Mouse (Mus musculus): ENCODE measurements around the gene Hist1h2br. TPM values are rescaled to one million over a fixed set of nuclear protein-coding genes. Genes with fewer than 3 reads are reported as not detected.

Gene Hist1h2br
- polyA plus RNA-seq (2014; fragmentation: Illumina TruSeq; extraction: RNeasy Lipid Tissue Mini Kit (QIAGEN cat#74804); ENCODE audit: low read depth, low replicate concordance): 0.57 TPM

GRCm38 (mm10) chr13:21833461-21833860 is at the start of gene Hist1h2br, which contains the start of gene Hist1h2ap:
Gene Hist1h2br, plus strand, starts transcription at chr13:21833743.
Gene Hist1h2ap, minus strand, starts transcription at chr13:21833507.

GRCm38 (mm10) chr13:21786899-21787629 is 46.5 kb upstream of the Hist1h2br start, which contains the start of the genes Hist1h2an and Hist1h2bp:
Gene Hist1h2an, minus strand, starts transcription at chr13:21787218.
Gene Hist1h2bp, plus strand, starts transcription at chr13:21787461.

GRCm38 (mm10) chr13:21810073-21810472 is 23.5 kb upstream of the Hist1h2br start, which contains the start of the genes Hist1h2bq and Hist1h2ao:
Gene Hist1h2bq, minus strand, starts transcription at chr13:21810197.
Gene Hist1h2ao, plus strand, starts transcription at chr13:21810465.

GRCm38 (mm10) chr13:21811539-21811938 is 22.0 kb upstream of the Hist1h2br start, which contains the start of gene Hist1h4m:
Gene Hist1h4m, plus strand, starts transcription at chr13:21811746.

GRCm38 (mm10) chr13:21831418-21832394 is 1.8 kb upstream of the Hist1h2br start, which contains the start of gene Hist1h4n:
Gene Hist1h4n, minus strand, starts transcription at chr13:21832196.

Other genes with a start within 250 kb of the Hist1h2br start
- not detected for gene Olfr1362, start 219.7 kb upstream of the Hist1h2br start, polyA plus RNA-seq (2014; fragmentation: Illumina TruSeq; extraction: RNeasy Lipid Tissue Mini Kit (QIAGEN cat#74804); ENCODE audit: low read depth, low replicate concordance)
- not detected for gene Olfr11, start 191.2 kb upstream of the Hist1h2br start, polyA plus RNA-seq (2014; fragmentation: Illumina TruSeq; extraction: RNeasy Lipid Tissue Mini Kit (QIAGEN cat#74804); ENCODE audit: low read depth, low replicate concordance)
- gene Olfr1361, start 170.4 kb upstream of the Hist1h2br start, polyA plus RNA-seq (2014; fragmentation: Illumina TruSeq; extraction: RNeasy Lipid Tissue Mini Kit (QIAGEN cat#74804); ENCODE audit: low read depth, low replicate concordance): not detected
- gene Olfr1360, start 156.3 kb upstream of the Hist1h2br start, polyA plus RNA-seq (2014; fragmentation: Illumina TruSeq; extraction: RNeasy Lipid Tissue Mini Kit (QIAGEN cat#74804); ENCODE audit: low read depth, low replicate concordance): not detected
- gene Olfr1359, start 135.6 kb upstream of the Hist1h2br start, polyA plus RNA-seq (2014; fragmentation: Illumina TruSeq; extraction: RNeasy Lipid Tissue Mini Kit (QIAGEN cat#74804); ENCODE audit: low read depth, low replicate concordance): not detected
- gene Hist1h2bl, start 117.6 kb upstream of the Hist1h2br start, polyA plus RNA-seq (2014; fragmentation: Illumina TruSeq; extraction: RNeasy Lipid Tissue Mini Kit (QIAGEN cat#74804); ENCODE audit: low read depth, low replicate concordance): not detected
- not detected for gene Hist1h2ai, start 117.3 kb upstream of the Hist1h2br start, polyA plus RNA-seq (2014; fragmentation: Illumina TruSeq; extraction: RNeasy Lipid Tissue Mini Kit (QIAGEN cat#74804); ENCODE audit: low read depth, low replicate concordance)
- not detected for gene Hist1h3h, start 116.1 kb upstream of the Hist1h2br start, polyA plus RNA-seq (2014; fragmentation: Illumina TruSeq; extraction: RNeasy Lipid Tissue Mini Kit (QIAGEN cat#74804); ENCODE audit: low read depth, low replicate concordance)
- gene Hist1h2bm, start 111.7 kb upstream of the Hist1h2br start, polyA plus RNA-seq (2014; fragmentation: Illumina TruSeq; extraction: RNeasy Lipid Tissue Mini Kit (QIAGEN cat#74804); ENCODE audit: low read depth, low replicate concordance): not detected
- gene Hist1h4j, start 98.7 kb upstream of the Hist1h2br start, polyA plus RNA-seq (2014; fragmentation: Illumina TruSeq; extraction: RNeasy Lipid Tissue Mini Kit (QIAGEN cat#74804); ENCODE audit: low read depth, low replicate concordance): 2.0 TPM
- gene Hist1h4k, start 83.2 kb upstream of the Hist1h2br start, polyA plus RNA-seq (2014; fragmentation: Illumina TruSeq; extraction: RNeasy Lipid Tissue Mini Kit (QIAGEN cat#74804); ENCODE audit: low read depth, low replicate concordance): not detected
- gene Hist1h2ak, start 79.9 kb upstream of the Hist1h2br start, polyA plus RNA-seq (2014; fragmentation: Illumina TruSeq; extraction: RNeasy Lipid Tissue Mini Kit (QIAGEN cat#74804); ENCODE audit: low read depth, low replicate concordance): not detected
- not detected for gene Hist1h2bn, start 79.6 kb upstream of the Hist1h2br start, polyA plus RNA-seq (2014; fragmentation: Illumina TruSeq; extraction: RNeasy Lipid Tissue Mini Kit (QIAGEN cat#74804); ENCODE audit: low read depth, low replicate concordance)
- not detected for gene Hist1h1b, start 53.1 kb upstream of the Hist1h2br start, polyA plus RNA-seq (2014; fragmentation: Illumina TruSeq; extraction: RNeasy Lipid Tissue Mini Kit (QIAGEN cat#74804); ENCODE audit: low read depth, low replicate concordance)
- not detected for gene Hist1h3i, start 50.4 kb upstream of the Hist1h2br start, polyA plus RNA-seq (2014; fragmentation: Illumina TruSeq; extraction: RNeasy Lipid Tissue Mini Kit (QIAGEN cat#74804); ENCODE audit: low read depth, low replicate concordance)
- not detected for gene Hist1h2an, start 46.5 kb upstream of the Hist1h2br start, polyA plus RNA-seq (2014; fragmentation: Illumina TruSeq; extraction: RNeasy Lipid Tissue Mini Kit (QIAGEN cat#74804); ENCODE audit: low read depth, low replicate concordance)
- gene Hist1h2bp, start 46.3 kb upstream of the Hist1h2br start, polyA plus RNA-seq (2014; fragmentation: Illumina TruSeq; extraction: RNeasy Lipid Tissue Mini Kit (QIAGEN cat#74804); ENCODE audit: low read depth, low replicate concordance): not detected
- not detected for gene Hist1h2bq, start 23.5 kb upstream of the Hist1h2br start, polyA plus RNA-seq (2014; fragmentation: Illumina TruSeq; extraction: RNeasy Lipid Tissue Mini Kit (QIAGEN cat#74804); ENCODE audit: low read depth, low replicate concordance)
- not detected for gene Hist1h2ao, start 23.3 kb upstream of the Hist1h2br start, polyA plus RNA-seq (2014; fragmentation: Illumina TruSeq; extraction: RNeasy Lipid Tissue Mini Kit (QIAGEN cat#74804); ENCODE audit: low read depth, low replicate concordance)
- gene Hist1h4m, start 22.0 kb upstream of the Hist1h2br start, polyA plus RNA-seq (2014; fragmentation: Illumina TruSeq; extraction: RNeasy Lipid Tissue Mini Kit (QIAGEN cat#74804); ENCODE audit: low read depth, low replicate concordance): not detected
- not detected for gene Hist1h4n, start 1.5 kb upstream of the Hist1h2br start, polyA plus RNA-seq (2014; fragmentation: Illumina TruSeq; extraction: RNeasy Lipid Tissue Mini Kit (QIAGEN cat#74804); ENCODE audit: low read depth, low replicate concordance)
- not detected for gene Hist1h2ap, start 236 bp upstream of the Hist1h2br start, polyA plus RNA-seq (2014; fragmentation: Illumina TruSeq; extraction: RNeasy Lipid Tissue Mini Kit (QIAGEN cat#74804); ENCODE audit: low read depth, low replicate concordance)
- 2.7 TPM for gene Zfp184, start 111.4 kb downstream of the Hist1h2br start, polyA plus RNA-seq (2014; fragmentation: Illumina TruSeq; extraction: RNeasy Lipid Tissue Mini Kit (QIAGEN cat#74804); ENCODE audit: low read depth, low replicate concordance)
- not detected for gene Pom121l2, start 147.5 kb downstream of the Hist1h2br start, polyA plus RNA-seq (2014; fragmentation: Illumina TruSeq; extraction: RNeasy Lipid Tissue Mini Kit (QIAGEN cat#74804); ENCODE audit: low read depth, low replicate concordance)
- not detected for gene Prss16, start 176.0 kb downstream of the Hist1h2br start, polyA plus RNA-seq (2014; fragmentation: Illumina TruSeq; extraction: RNeasy Lipid Tissue Mini Kit (QIAGEN cat#74804); ENCODE audit: low read depth, low replicate concordance)
- not detected for gene Hist1h2ah, start 201.8 kb downstream of the Hist1h2br start, polyA plus RNA-seq (2014; fragmentation: Illumina TruSeq; extraction: RNeasy Lipid Tissue Mini Kit (QIAGEN cat#74804); ENCODE audit: low read depth, low replicate concordance)
- not detected for gene Hist1h2bk, start 202.1 kb downstream of the Hist1h2br start, polyA plus RNA-seq (2014; fragmentation: Illumina TruSeq; extraction: RNeasy Lipid Tissue Mini Kit (QIAGEN cat#74804); ENCODE audit: low read depth, low replicate concordance)
- 3.4 TPM for gene Hist1h4i, start 207.6 kb downstream of the Hist1h2br start, polyA plus RNA-seq (2014; fragmentation: Illumina TruSeq; extraction: RNeasy Lipid Tissue Mini Kit (QIAGEN cat#74804); ENCODE audit: low read depth, low replicate concordance)
- gene Hist1h2ag, start 209.2 kb downstream of the Hist1h2br start, polyA plus RNA-seq (2014; fragmentation: Illumina TruSeq; extraction: RNeasy Lipid Tissue Mini Kit (QIAGEN cat#74804); ENCODE audit: low read depth, low replicate concordance): not detected
- not detected for gene Hist1h2bj, start 209.5 kb downstream of the Hist1h2br start, polyA plus RNA-seq (2014; fragmentation: Illumina TruSeq; extraction: RNeasy Lipid Tissue Mini Kit (QIAGEN cat#74804); ENCODE audit: low read depth, low replicate concordance)